In genomic region chr8:102945546-102945945, GRCm38 (mm10) we compare ENCODE assay signal across 12 mouse cellular contexts.
"Had no signal": no experiment of that assay in that cellular context is flagged by ENCODE, and none has a peak within 500 bp of the region (broad histone marks: within the 10 kb centered on the region; RNA-seq: fewer than 3 reads in every experiment).

No protein-coding gene starts in this region.

- ATAC-seq: lung, postnatal 0 days; midbrain, embryonic 13.5 days had no signal

- H3K9ac ChIP-seq: liver, embryonic 15.5 days; midbrain, embryonic 13.5 days had no signal

- H3K9me3 ChIP-seq: limb, embryonic 10.5 days; liver, embryonic 15.5 days; midbrain, embryonic 13.5 days had no signal

- H3K27me3 ChIP-seq: liver, embryonic 15.5 days; midbrain, embryonic 13.5 days had no signal

- H3K36me3 ChIP-seq: limb, embryonic 10.5 days; liver, embryonic 15.5 days; midbrain, embryonic 13.5 days had no signal

- DNase-seq: kidney, postnatal 25 days; lung, adult 2 months; lung, postnatal 36 days; thymus, adult 2 months; thymus, postnatal 25 days had no signal

- H3K4me1 ChIP-seq: limb, embryonic 10.5 days; liver, embryonic 15.5 days; midbrain, embryonic 13.5 days had no signal

- H3K27ac ChIP-seq: left cerebral cortex, adult 2 months; limb, embryonic 10.5 days; liver, embryonic 15.5 days; midbrain, embryonic 13.5 days; stomach, postnatal 0 days had no signal

- H3K4me2 ChIP-seq: liver, embryonic 11.5 days; liver, embryonic 15.5 days; midbrain, embryonic 13.5 days had no signal

- H3K4me3 ChIP-seq: left cerebral cortex, adult 2 months; limb, embryonic 10.5 days; liver, embryonic 15.5 days; midbrain, embryonic 13.5 days had no signal
